Mouse (Mus musculus): Measurements from ENCODE around the gene Ar. TPM values are rescaled to one million over a fixed set of nuclear protein-coding genes. Genes with fewer than 3 reads are reported as not detected.

Gene Ar
- polyA plus RNA-seq (2015; fragmentation: Nextera tagmentation; extraction: Ambion mirVana) = 1.6 and 1.7 TPM in 2 replicates

GRCm38 (mm10) chrX:98148531-98149342 is at the start of gene Ar:
Gene Ar (plus strand): TSS chrX:98148769.
- Histone ChIP-seq H3K36me3 (ENCODE audit: insufficient read depth, low read length) (no peaks in the 10 kb centered on the region), H3K4me1 (ENCODE audit: insufficient read depth, low read length) (no peaks in the 10 kb centered on the region), H3K27me3 (ENCODE audit: insufficient read depth, low read length) (peaks cover 45% of the 10 kb centered on the region), H3K9ac (replicated peaks; ENCODE audit: low read length) (peak within 1 kb of the TSS; percentile 9; the same call in 1 of the 2 replicates), H3K27ac (ENCODE audit: low read length) (no peak within 1 kb of the TSS), H3K4me3 (ENCODE audit: low read length) (peak within 1 kb of the TSS; percentile 45), H3K4me2 (replicated peaks; ENCODE audit: low read depth, low read length) (peak within 1 kb of the TSS; percentile 57), H3K9me3 (ENCODE audit: low read length) (no peaks in the 10 kb centered on the region)
- WGBS = 28% methylated on average over 26 of the region's 27 CpGs
- peak; percentile 76 for ATAC-seq (ENCODE audit: low FRiP score, low TSS enrichment)

- Histone ChIP-seq H3K4me2 (replicated peaks; ENCODE audit: low read depth, low read length) (peak overlapping the region; percentile 57), H3K27me3 (ENCODE audit: insufficient read depth, low read length) (peaks cover 45% of the 10 kb centered on the region), H3K4me3 (ENCODE audit: low read length) (peak overlapping the region; percentile 45), H3K9ac (replicated peaks; ENCODE audit: low read length) (no peak overlapping the region), H3K4me1 (ENCODE audit: insufficient read depth, low read length) (no peaks in the 10 kb centered on the region), H3K27ac (ENCODE audit: low read length) (no peak overlapping the region), H3K9me3 (ENCODE audit: low read length) (no peaks in the 10 kb centered on the region), H3K36me3 (ENCODE audit: insufficient read depth, low read length) (no peaks in the 10 kb centered on the region)
- WGBS = 19% methylated on average over 26 of the region's 30 CpGs
- ATAC-seq (ENCODE audit: low FRiP score, low TSS enrichment) = peak; percentile 46
Observed at GRCm38 (mm10) chrX:98149724-98150392, 1.3 kb downstream of the Ar start.

- Histone ChIP-seq H3K27ac (ENCODE audit: low read length) (no peak overlapping the region), H3K27me3 (ENCODE audit: insufficient read depth, low read length) (peaks cover 45% of the 10 kb centered on the region), H3K36me3 (ENCODE audit: insufficient read depth, low read length) (no peaks in the 10 kb centered on the region), H3K9ac (replicated peaks; ENCODE audit: low read length) (no peak overlapping the region; the same call in 1 of the 2 replicates), H3K9me3 (ENCODE audit: low read length) (no peaks in the 10 kb centered on the region), H3K4me3 (ENCODE audit: low read length) (peak overlapping the region; percentile 45), H3K4me1 (ENCODE audit: insufficient read depth, low read length) (no peaks in the 10 kb centered on the region), H3K4me2 (replicated peaks; ENCODE audit: low read depth, low read length) (peak overlapping the region; percentile 57)
- ATAC-seq (ENCODE audit: low FRiP score, low TSS enrichment) = peak; percentile 64
- WGBS = 28% methylated on average over 33 of the region's 33 CpGs
Observed at GRCm38 (mm10) chrX:98150393-98151119, 2.0 kb downstream of the Ar start.

- H3K9me3 ChIP-seq (ENCODE audit: low read length) = no peaks in the 10 kb centered on the region
- H3K4me1 ChIP-seq (ENCODE audit: insufficient read depth, low read length) = no peaks in the 10 kb centered on the region
- ATAC-seq (ENCODE audit: low FRiP score, low TSS enrichment) = no peak
- no peak overlapping the region for H3K4me3 ChIP-seq (ENCODE audit: low read length)
- no peak overlapping the region for H3K9ac ChIP-seq (replicated peaks; ENCODE audit: low read length)
- no peaks in the 10 kb centered on the region for H3K36me3 ChIP-seq (ENCODE audit: insufficient read depth, low read length)
- H3K27ac ChIP-seq (ENCODE audit: low read length) = no peak overlapping the region
- no peak overlapping the region for H3K4me2 ChIP-seq (replicated peaks; ENCODE audit: low read depth, low read length)
- H3K27me3 ChIP-seq (ENCODE audit: insufficient read depth, low read length) = no peaks in the 10 kb centered on the region
Observed at GRCm38 (mm10) chrX:98189759-98190158, 41.2 kb downstream of the Ar start.

- ATAC-seq (ENCODE audit: low FRiP score, low TSS enrichment) = no peak
- no peak overlapping the region for H3K4me2 ChIP-seq (replicated peaks; ENCODE audit: low read depth, low read length)
- H3K36me3 ChIP-seq (ENCODE audit: insufficient read depth, low read length) = no peaks in the 10 kb centered on the region
- 45% methylated on average over 3 of the region's 3 CpGs for WGBS
- H3K27ac ChIP-seq (ENCODE audit: low read length) = no peak overlapping the region
- H3K9ac ChIP-seq (replicated peaks; ENCODE audit: low read length) = no peak overlapping the region
- no peaks in the 10 kb centered on the region for H3K27me3 ChIP-seq (ENCODE audit: insufficient read depth, low read length)
- H3K9me3 ChIP-seq (ENCODE audit: low read length) = no peaks in the 10 kb centered on the region
- H3K4me1 ChIP-seq (ENCODE audit: insufficient read depth, low read length) = no peaks in the 10 kb centered on the region
- no peak overlapping the region for H3K4me3 ChIP-seq (ENCODE audit: low read length)
Observed at GRCm38 (mm10) chrX:98205766-98206165, 57.2 kb downstream of the Ar start.

GRCm38 (mm10) chrX:98207166-98207565 is 58.6 kb downstream of the Ar start:
- 48% methylated on average over 4 of the region's 4 CpGs for WGBS
- no peak overlapping the region for H3K9ac ChIP-seq (replicated peaks; ENCODE audit: low read length)
- no peak overlapping the region for H3K4me2 ChIP-seq (replicated peaks; ENCODE audit: low read depth, low read length)
- H3K9me3 ChIP-seq (ENCODE audit: low read length) = no peaks in the 10 kb centered on the region
- no peaks in the 10 kb centered on the region for H3K27me3 ChIP-seq (ENCODE audit: insufficient read depth, low read length)
- H3K4me3 ChIP-seq (ENCODE audit: low read length) = no peak overlapping the region
- no peaks in the 10 kb centered on the region for H3K4me1 ChIP-seq (ENCODE audit: insufficient read depth, low read length)
- ATAC-seq (ENCODE audit: low FRiP score, low TSS enrichment) = no peak
- no peaks in the 10 kb centered on the region for H3K36me3 ChIP-seq (ENCODE audit: insufficient read depth, low read length)
- no peak overlapping the region for H3K27ac ChIP-seq (ENCODE audit: low read length)

- H3K27me3 ChIP-seq (ENCODE audit: insufficient read depth, low read length) = peaks cover 2% of the 10 kb centered on the region; the same call in 1 of the 2 replicates
- 67% methylated on average over 1 of the region's 1 CpGs for WGBS
- no peaks in the 10 kb centered on the region for H3K9me3 ChIP-seq (ENCODE audit: low read length)
- H3K4me2 ChIP-seq (replicated peaks; ENCODE audit: low read depth, low read length) = no peak overlapping the region
- no peak overlapping the region for H3K9ac ChIP-seq (replicated peaks; ENCODE audit: low read length)
- no peaks in the 10 kb centered on the region for H3K4me1 ChIP-seq (ENCODE audit: insufficient read depth, low read length)
- no peak overlapping the region for H3K4me3 ChIP-seq (ENCODE audit: low read length)
- ATAC-seq (ENCODE audit: low FRiP score, low TSS enrichment) = no peak
- no peaks in the 10 kb centered on the region for H3K36me3 ChIP-seq (ENCODE audit: insufficient read depth, low read length)
- no peak overlapping the region for H3K27ac ChIP-seq (ENCODE audit: low read length)
Observed at GRCm38 (mm10) chrX:98216103-98216502, 67.5 kb downstream of the Ar start.

GRCm38 (mm10) chrX:98239011-98239410 is 90.4 kb downstream of the Ar start:
- ATAC-seq (ENCODE audit: low FRiP score, low TSS enrichment) = no peak

GRCm38 (mm10) chrX:98245108-98245507 is 96.5 kb downstream of the Ar start:
- no peaks in the 10 kb centered on the region for H3K4me1 ChIP-seq (ENCODE audit: insufficient read depth, low read length)
- no peak overlapping the region for H3K9ac ChIP-seq (replicated peaks; ENCODE audit: low read length)
- no peaks in the 10 kb centered on the region for H3K27me3 ChIP-seq (ENCODE audit: insufficient read depth, low read length)
- 94% methylated on average over 2 of the region's 2 CpGs for WGBS
- H3K36me3 ChIP-seq (ENCODE audit: insufficient read depth, low read length) = no peaks in the 10 kb centered on the region
- H3K4me3 ChIP-seq (ENCODE audit: low read length) = no peak overlapping the region
- no peak overlapping the region for H3K27ac ChIP-seq (ENCODE audit: low read length)
- no peak overlapping the region for H3K4me2 ChIP-seq (replicated peaks; ENCODE audit: low read depth, low read length)
- no peak for ATAC-seq (ENCODE audit: low FRiP score, low TSS enrichment)
- H3K9me3 ChIP-seq (ENCODE audit: low read length) = no peaks in the 10 kb centered on the region

More at GRCm38 (mm10) chrX:98239011-98239410, 90.4 kb downstream of the Ar start:
- Histone ChIP-seq H3K36me3 (ENCODE audit: insufficient read depth, low read length) (no peaks in the 10 kb centered on the region), H3K27me3 (ENCODE audit: insufficient read depth, low read length) (no peaks in the 10 kb centered on the region), H3K9me3 (ENCODE audit: low read length) (no peaks in the 10 kb centered on the region), H3K4me3 (ENCODE audit: low read length) (no peak overlapping the region), H3K4me1 (ENCODE audit: insufficient read depth, low read length) (no peaks in the 10 kb centered on the region), H3K27ac (ENCODE audit: low read length) (no peak overlapping the region), H3K4me2 (replicated peaks; ENCODE audit: low read depth, low read length) (no peak overlapping the region), H3K9ac (replicated peaks; ENCODE audit: low read length) (no peak overlapping the region)
- WGBS = 83% methylated on average over 4 of the region's 4 CpGs

Data from kidney, embryonic 16.5 days (tissue).